Mouse (Mus musculus) small intestine, adult 2 months (tissue): ENCODE data around the gene Fosl1. TPM values are rescaled to one million over a fixed set of nuclear protein-coding genes. Genes with fewer than 3 reads are reported as not detected.

Source experiments
- H3K27ac ChIP-seq: fragments of 200-500 bp; 2 replicates; pipeline ENCODE4 v1.5.1; 2012; ENCODE audit warnings: low read depth, low read length, control low read depth, inconsistent platforms; ENCODE audit not compliant: insufficient read depth
- H3K27me3 ChIP-seq: fragments of 200-500 bp; 2 replicates; pipeline ENCODE4 v1.6.1; 2012; ENCODE audit warnings: mild to moderate bottlenecking, moderate library complexity, low read length, inconsistent platforms; ENCODE audit not compliant: control insufficient read depth, insufficient read depth
- H3K36me3 ChIP-seq: fragments of 200-500 bp; 2 replicates; pipeline ENCODE4 v1.6.1; 2012; ENCODE audit warnings: mild to moderate bottlenecking, low read length, control low read depth, inconsistent platforms; ENCODE audit not compliant: control insufficient read depth, insufficient read depth
- H3K4me1 ChIP-seq: fragments of 200-500 bp; 2 replicates; pipeline ENCODE4 v1.6.1; 2012; ENCODE audit warnings: low read length, inconsistent platforms, mixed read lengths; ENCODE audit not compliant: control insufficient read depth, insufficient read depth, insufficient read length
- H3K4me3 ChIP-seq: fragments of 200-500 bp; 2 replicates; pipeline ENCODE4 v1.5.1; 2012; ENCODE audit warnings: low read depth, mild to moderate bottlenecking, control low read depth, inconsistent platforms, low read length, moderate library complexity
- CTCF ChIP-seq: fragments of 200-500 bp; IDR thresholded peaks from 2 replicates; pipeline ENCODE4 v1.5.1; 2012; ENCODE audit warnings: low read depth, mild to moderate bottlenecking, control low read depth, inconsistent platforms, low read length, moderate library complexity, mixed read lengths; ENCODE audit not compliant: insufficient replicate concordance, insufficient read length; ENCODE audit errors: extremely low read depth
- POLR2A ChIP-seq: fragments of 200-500 bp; IDR thresholded peaks from 2 replicates; pipeline ENCODE4 v1.6.1; 2012; ENCODE audit warnings: low read depth, mild to moderate bottlenecking, control low read depth, inconsistent platforms, low read length, moderate library complexity
- WGBS: fragments of 180-500 bp; shearing (Covaris S2); methylation state at CpG from one replicate; pipeline ENCODE4 v1.1.7; 2018; 5-methylcytosine and 5-hydroxymethylcytosine counted together
- polyA plus RNA-seq: library from polyadenylated mRNA; depleted of rRNA; stranded (reverse); fragments of >200 nt; gene quantifications from 2 replicates; pipeline ENCODE4 v1.2.3, GENCODE M21; 2012

The Fosl1 gene
- polyA plus RNA-seq, 1 experiment, result 2.6 TPM

DNA sequence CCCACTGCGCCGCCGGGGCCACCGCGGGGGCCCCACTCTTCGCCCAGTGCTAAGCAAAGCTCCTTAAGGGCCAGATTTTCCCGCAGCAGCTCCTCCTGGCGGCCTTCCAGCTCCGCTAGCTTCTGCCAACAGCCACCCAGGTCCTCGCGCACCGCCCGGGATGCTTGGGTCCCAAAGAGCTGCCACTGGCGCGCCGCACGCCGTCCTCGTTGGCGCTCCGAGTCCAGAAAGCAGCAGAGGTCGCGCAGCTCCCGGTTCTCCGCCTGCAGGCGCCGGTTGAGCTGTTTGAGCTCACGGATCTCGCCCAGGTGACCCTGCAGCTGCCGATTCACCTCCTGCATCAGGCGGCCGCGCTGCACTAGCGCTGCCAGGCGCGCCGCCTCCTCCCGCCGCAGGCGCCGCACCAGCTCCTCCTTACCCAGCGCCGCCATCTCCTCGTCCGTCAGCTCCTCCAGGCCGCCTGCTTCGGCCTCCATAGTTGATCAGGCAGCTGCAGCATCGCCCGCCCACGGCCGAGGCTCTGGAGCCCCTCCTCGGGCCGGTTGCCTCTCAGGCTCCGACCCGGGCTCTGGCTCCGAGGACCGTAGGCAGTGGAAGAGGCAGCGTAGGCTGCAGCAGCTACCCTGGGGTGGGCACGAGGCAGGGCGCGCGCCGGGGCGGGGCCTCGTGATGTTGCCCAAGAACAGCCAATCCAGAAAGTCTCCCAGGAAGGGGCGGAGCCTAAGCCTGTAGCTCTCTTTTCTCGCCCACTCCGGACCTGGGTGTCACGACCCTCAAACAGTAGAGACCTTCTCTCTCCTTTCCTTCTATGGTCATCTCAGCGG is 9.8 kb downstream of the Fosl1 start:
- Histone ChIP-seq H3K4me1 (peaks cover 12% of the 10 kb centered on the region), H3K27me3 (no peaks in the 10 kb centered on the region), H3K36me3 (no peaks in the 10 kb centered on the region), H3K27ac (peak overlapping the region; percentile 76), H3K4me3 (peak overlapping the region; percentile 86)
- under 1% methylated on average over 70 of the region's 70 CpGs for WGBS
- 0 out of 2 replicates have a peak, but pooled peaks have one; percentile 3 for TF ChIP-seq CTCF
- TF ChIP-seq POLR2A, result peak; percentile 86

DNA sequence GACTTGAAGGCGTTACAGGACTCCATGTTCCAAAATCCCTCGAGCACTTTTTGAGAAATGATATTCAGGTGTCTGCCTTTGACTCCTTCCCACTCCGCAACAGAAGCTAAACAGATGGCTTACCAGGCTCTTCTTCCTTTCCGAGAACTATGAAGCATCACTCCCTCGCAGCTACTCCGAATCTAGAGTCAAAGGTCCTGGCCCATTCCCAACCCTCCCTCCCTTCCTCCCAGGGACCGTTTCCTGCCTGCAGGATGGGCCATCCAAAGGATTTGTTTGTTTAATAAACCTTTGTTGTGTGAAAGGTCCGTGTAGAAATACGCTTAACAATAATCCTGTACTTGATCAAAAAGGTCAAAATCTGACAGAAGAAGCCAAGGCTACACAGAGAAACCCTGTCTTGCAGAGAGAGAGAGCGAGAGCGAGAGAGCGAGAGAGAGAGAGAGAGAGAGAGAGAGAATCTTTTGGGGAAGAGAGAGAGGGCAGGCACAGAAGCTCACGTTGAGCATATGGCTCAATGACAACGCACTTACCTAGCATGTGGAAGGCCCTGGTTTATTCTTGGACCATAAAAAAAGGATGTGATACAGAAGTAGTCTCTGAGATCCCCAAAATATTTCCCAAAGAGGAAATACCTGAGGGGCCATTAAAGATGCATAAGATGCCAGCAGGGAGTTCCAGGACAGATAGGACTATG is 10.5 kb downstream of the Fosl1 start, which contains the start of gene Ccdc85b:
Ccdc85b (minus strand) TSS at position 149 of the 697 bp plus-strand sequence.
- Histone ChIP-seq H3K27ac (peak within 1 kb of the TSS; percentile 76), H3K4me3 (peak within 1 kb of the TSS; percentile 86), H3K4me1 (peaks cover 12% of the 10 kb centered on the region), H3K36me3 (peaks cover 5% of the 10 kb centered on the region), H3K27me3 (no peaks in the 10 kb centered on the region)
- TF ChIP-seq CTCF (no peak), POLR2A (no peak)
- WGBS, result 12% methylated on average over 14 of the region's 14 CpGs

DNA sequence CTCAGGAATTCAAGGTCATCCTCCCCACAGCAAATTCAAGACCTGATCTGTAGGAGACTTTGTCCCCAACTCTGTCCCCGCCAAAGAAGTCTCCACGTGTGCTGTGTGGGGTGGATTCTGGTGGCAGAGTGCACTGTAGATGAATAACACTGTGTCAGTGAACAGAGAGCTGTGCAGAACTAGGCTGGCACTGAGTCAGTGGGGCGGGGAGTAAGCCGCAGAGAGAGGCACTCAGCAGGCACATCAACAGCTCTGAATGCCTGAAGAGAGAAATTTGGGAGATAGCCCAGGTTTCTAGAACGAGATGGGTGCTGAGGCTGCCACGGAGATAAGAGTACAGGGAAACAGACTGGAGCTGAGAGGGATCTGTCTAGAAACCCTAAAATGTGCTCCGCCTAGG is 11.7 kb downstream of the Fosl1 start:
- TF ChIP-seq POLR2A (no peak), CTCF (no peak)
- H3K27me3 ChIP-seq, result no peaks in the 10 kb centered on the region
- H3K4me3 ChIP-seq, result no peak overlapping the region
- H3K4me1 ChIP-seq, result peaks cover 12% of the 10 kb centered on the region
- no peak overlapping the region for H3K27ac ChIP-seq
- H3K36me3 ChIP-seq, result peaks cover 15% of the 10 kb centered on the region
- 53% methylated on average over 7 of the region's 7 CpGs for WGBS

GRCm38 (mm10) chr19:5459896-5460295 is 12.5 kb downstream of the Fosl1 start:
- Histone ChIP-seq H3K27me3 (no peaks in the 10 kb centered on the region), H3K36me3 (peaks cover 23% of the 10 kb centered on the region), H3K4me1 (peaks cover 12% of the 10 kb centered on the region), H3K27ac (no peak overlapping the region), H3K4me3 (no peak overlapping the region)
- no peak for TF ChIP-seq POLR2A
- TF ChIP-seq CTCF, result no peak
- 25% methylated on average over 3 of the region's 3 CpGs for WGBS

DNA sequence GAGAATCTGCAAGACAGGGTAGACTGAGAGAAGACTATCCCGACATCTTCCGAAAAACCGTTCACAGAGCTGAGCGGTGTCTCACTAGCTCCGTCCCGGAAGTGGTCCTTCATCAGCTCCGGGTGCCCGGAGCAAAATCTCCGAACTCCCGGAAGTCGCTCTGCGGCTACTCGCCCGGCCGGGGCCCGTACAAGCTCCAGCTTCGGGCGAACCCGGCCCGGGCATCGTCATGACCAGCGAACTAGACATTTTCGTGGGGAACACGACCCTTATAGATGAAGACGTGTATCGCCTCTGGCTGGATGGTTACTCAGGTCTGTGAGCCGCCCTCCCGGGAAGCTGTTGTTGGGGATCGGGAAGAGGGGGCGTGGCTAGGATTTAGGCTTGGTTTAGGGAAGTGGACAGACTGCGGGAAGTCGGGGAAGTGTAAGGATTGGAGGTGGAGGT is 13.1 kb downstream of the Fosl1 start, which contains the start of gene Fibp:
Fibp (plus strand) TSS at position 151 of the 447 bp plus-strand sequence.
- Histone ChIP-seq H3K27ac (peak within 1 kb of the TSS; percentile 44), H3K27me3 (no peaks in the 10 kb centered on the region), H3K4me3 (peak within 1 kb of the TSS; percentile 73), H3K4me1 (peaks cover 12% of the 10 kb centered on the region), H3K36me3 (peaks cover 29% of the 10 kb centered on the region)
- TF ChIP-seq POLR2A, result peak; percentile 79; the same call in 1 of the 2 replicates
- TF ChIP-seq CTCF, result no peak
- under 1% methylated on average over 32 of the region's 32 CpGs for WGBS

DNA sequence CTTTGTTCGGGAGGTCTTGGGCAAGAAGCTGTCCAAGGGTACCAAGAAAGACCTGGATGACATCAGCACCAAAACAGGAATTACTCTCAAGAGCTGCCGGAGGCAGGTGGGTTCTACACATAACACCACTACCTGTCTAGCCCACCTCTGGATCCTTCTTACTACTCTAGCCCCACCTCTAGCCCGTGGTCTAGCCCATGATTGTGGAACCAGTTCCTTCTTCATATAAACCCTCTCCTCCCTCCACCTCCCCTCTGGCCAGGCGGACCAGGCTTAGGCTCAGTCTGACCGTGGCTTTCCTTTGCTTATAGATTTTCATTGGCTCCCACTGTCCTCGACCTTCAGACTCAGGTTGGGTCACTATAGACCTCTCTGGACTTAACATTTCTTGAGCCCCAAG is 14.1 kb downstream of the Fosl1 start:
- Histone ChIP-seq H3K27me3 (no peaks in the 10 kb centered on the region), H3K4me1 (peaks cover 5% of the 10 kb centered on the region), H3K4me3 (no peak overlapping the region), H3K27ac (no peak overlapping the region), H3K36me3 (peaks cover 37% of the 10 kb centered on the region)
- WGBS, result 86% methylated on average over 6 of the region's 6 CpGs
- TF ChIP-seq CTCF (no peak), POLR2A (no peak)

DNA sequence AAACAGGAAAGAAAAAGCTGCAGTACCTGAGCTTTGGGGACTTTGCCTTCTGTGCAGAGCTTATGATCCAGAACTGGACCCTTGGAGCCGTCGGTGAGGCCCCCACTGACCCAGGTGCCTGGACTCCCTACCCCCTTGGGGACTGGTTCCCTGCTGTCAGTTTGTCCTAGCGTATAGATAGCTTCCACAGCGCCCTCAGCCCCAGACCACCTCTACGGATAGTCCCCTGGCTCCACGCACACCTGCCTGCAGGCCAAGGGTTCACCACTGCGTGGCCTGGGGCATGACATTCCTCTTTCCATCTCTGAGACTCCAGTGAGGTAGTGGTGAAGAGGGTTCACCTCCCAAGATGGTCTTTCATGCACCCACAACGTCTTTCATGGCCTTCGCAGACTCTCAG is 15.9 kb downstream of the Fosl1 start:
- H3K4me1 ChIP-seq, result peaks cover 2% of the 10 kb centered on the region; the same call in 1 of the 2 replicates
- H3K27ac ChIP-seq, result no peak overlapping the region
- H3K36me3 ChIP-seq, result peaks cover 47% of the 10 kb centered on the region
- WGBS, result 91% methylated on average over 9 of the region's 9 CpGs
- H3K27me3 ChIP-seq, result no peaks in the 10 kb centered on the region
- H3K4me3 ChIP-seq, result no peak overlapping the region
- TF ChIP-seq POLR2A, result no peak
- TF ChIP-seq CTCF, result no peak
